Mouse (Mus musculus) layer of hippocampus, adult 11-12 months (tissue): ENCODE results near the gene Eif3b.
A peak's percentile ranks its signal among the peaks of the same experiment; 100 is the strongest.

Experiments
- DNase-seq: peaks from one replicate; pipeline ENCODE4 v3.0.0; 2022; ENCODE audit warnings: low spot score

The Eif3b gene

GRCm38 (mm10) chr5:140418489-140419441, at the start of gene Eif3b:
Gene Eif3b (plus strand): TSS chr5:140419328.
- peak; percentile 90 for DNase-seq

- no peak for DNase-seq
Observed at GRCm38 (mm10) chr5:140369466-140369865, 49.7 kb upstream of the Eif3b start.

- no peak for DNase-seq
Observed at GRCm38 (mm10) chr5:140370446-140371254, 48.5 kb upstream of the Eif3b start.

- DNase-seq: peak; percentile 69
Observed at GRCm38 (mm10) chr5:140371671-140372070, 47.5 kb upstream of the Eif3b start.

- DNase-seq: no peak
Observed at GRCm38 (mm10) chr5:140373711-140374110, 45.4 kb upstream of the Eif3b start.

- DNase-seq: no peak
Observed at GRCm38 (mm10) chr5:140374226-140374625, 44.9 kb upstream of the Eif3b start.

GRCm38 (mm10) chr5:140375249-140375829, 43.8 kb upstream of the Eif3b start:
- no peak for DNase-seq

- DNase-seq: no peak
Observed at GRCm38 (mm10) chr5:140378121-140378853, 40.8 kb upstream of the Eif3b start.

- DNase-seq: peak; percentile 28
Observed at GRCm38 (mm10) chr5:140379299-140379698, 39.8 kb upstream of the Eif3b start.

GRCm38 (mm10) chr5:140381156-140381555, 38.0 kb upstream of the Eif3b start:
- no peak for DNase-seq

GRCm38 (mm10) chr5:140382688-140383087, 36.4 kb upstream of the Eif3b start:
- no peak for DNase-seq

GRCm38 (mm10) chr5:140383559-140383958, 35.6 kb upstream of the Eif3b start:
- DNase-seq: no peak

- DNase-seq: no peak
Observed at GRCm38 (mm10) chr5:140384462-140384861, 34.7 kb upstream of the Eif3b start.

- no peak for DNase-seq
Observed at GRCm38 (mm10) chr5:140387236-140387635, 31.9 kb upstream of the Eif3b start.

- DNase-seq: no peak
Observed at GRCm38 (mm10) chr5:140387816-140388510, 31.2 kb upstream of the Eif3b start.

- peak; percentile 94 for DNase-seq
Observed at GRCm38 (mm10) chr5:140388588-140389576, 30.2 kb upstream of the Eif3b start, which contains the start of gene Snx8. Gene Snx8 (minus strand): TSS chr5:140389262.

GRCm38 (mm10) chr5:140389647-140390046, 29.5 kb upstream of the Eif3b start:
- no peak for DNase-seq

- DNase-seq: no peak
Observed at GRCm38 (mm10) chr5:140391435-140391834, 27.7 kb upstream of the Eif3b start.

GRCm38 (mm10) chr5:140391981-140392380, 27.1 kb upstream of the Eif3b start:
- no peak for DNase-seq

GRCm38 (mm10) chr5:140392701-140393100, 26.4 kb upstream of the Eif3b start:
- no peak for DNase-seq
